Mouse (Mus musculus): ENCODE measurements around the gene Ndufa4l2.

DNA sequence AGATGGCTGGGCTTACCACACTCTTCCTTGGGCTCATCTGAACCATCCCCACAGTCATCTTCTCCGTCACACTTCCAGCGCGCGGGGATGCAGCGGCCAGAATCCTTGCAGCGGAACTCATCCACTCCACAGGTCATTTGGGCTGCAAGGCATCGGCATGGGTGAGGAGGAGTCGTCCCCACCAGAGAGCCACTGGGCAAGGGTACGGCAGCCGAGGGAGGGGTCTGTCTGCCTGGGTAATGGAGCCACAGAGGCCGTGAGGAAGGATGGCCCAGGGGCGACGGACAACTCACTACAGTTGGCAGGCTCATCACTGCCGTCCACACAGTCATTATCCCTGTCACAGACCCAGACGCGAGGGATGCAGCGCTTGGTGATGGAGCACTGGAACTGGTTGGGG is 35.1 kb downstream of the Ndufa4l2 start:
- TF ChIP-seq CTCF (IDR thresholded peaks at IDR 0.05; ENCODE audit: low read depth, low read length) (no peak), EP300 (IDR thresholded peaks at IDR 0.05; ENCODE audit: insufficient read depth, low read depth, low read length) (no peak)
